Mouse (Mus musculus) erythroblast, embryonic 14.5 days (primary cell): ENCODE measurements around the gene Gm10840.

Source experiments
- GATA1 ChIP-seq: IDR thresholded peaks from 2 replicates; pipeline ENCODE4 v1.6.1; 2012; ENCODE audit warnings: low read length, inconsistent platforms, mixed read lengths
- TAL1 ChIP-seq: IDR thresholded peaks from 3 replicates; pipeline ENCODE4 v1.6.1; 2012; ENCODE audit warnings: low read length, inconsistent platforms, mixed read lengths

DNA sequence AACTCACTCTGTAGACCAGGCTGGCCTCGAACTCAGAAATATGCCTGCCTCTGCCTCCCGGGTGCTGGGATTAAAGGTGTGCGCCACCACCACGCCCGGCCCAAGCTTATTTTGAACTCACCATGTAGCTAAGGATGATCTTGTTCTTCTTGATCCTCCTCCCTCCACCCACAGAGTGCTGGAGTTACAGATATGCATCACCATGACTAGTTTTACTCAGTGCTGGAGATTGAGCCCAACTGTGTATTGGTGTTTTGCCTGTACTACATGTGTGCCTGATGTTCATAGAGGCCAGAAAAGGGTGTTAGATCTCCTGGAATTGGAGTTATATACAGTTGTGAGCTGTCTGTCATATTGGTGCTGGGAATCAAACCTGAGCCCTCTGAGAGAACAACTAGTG lies 38.4 kb upstream of the Gm10840 start:
- TF ChIP-seq TAL1 (no peak), GATA1 (no peak)
